15 mouse cellular contexts compared by ENCODE assay signal in genomic region chr16:21970536-21970935, GRCm38 (mm10). TPM values are rescaled to one million over a fixed set of nuclear protein-coding genes. Genes with fewer than 3 reads are reported as not detected.
"Had no signal": no experiment of that assay in that cellular context is flagged by ENCODE, and none has a peak within 500 bp of the region (broad histone marks: within the 10 kb centered on the region; RNA-seq: fewer than 3 reads in every experiment).

No protein-coding gene starts in this region.

- DNase-seq: gastrocnemius, postnatal 14 days; gastrocnemius, postnatal 36 days; heart, adult 11 months; heart, adult 2 months; heart, postnatal 14 days; heart, postnatal 36 days; kidney, adult 11 months; kidney, adult 2 months; kidney, adult 9 months; kidney, postnatal 14 days; kidney, postnatal 36 days; layer of hippocampus, adult 9-11 months; layer of hippocampus, postnatal 36 days; left cerebral cortex, postnatal 4 days had no signal

RNA-seq across cellular contexts. Expression of gene Liph, which starts 24.9 kb away (rescaled TPM):
- total RNA-seq: gastrocnemius, adult 8-10 months; gastrocnemius, postnatal 36 days; heart, adult 2 months; heart, postnatal 36 days had no signal
